Mouse (Mus musculus) liver, embryonic 11.5 days (tissue): Measurements from ENCODE around the gene Eva1b. TPM values are rescaled to one million over a fixed set of nuclear protein-coding genes. Genes with fewer than 3 reads are reported as not detected.

Source experiments
- ATAC-seq: fragments of 200-750 bp; cut with Nextera tagmentation; replicated peaks from 2 replicates; pipeline ENCODE4 v1.8.0; 2017; ENCODE audit warnings: moderate number of reproducible peaks, mild to moderate bottlenecking, moderate TSS enrichment, moderate library complexity; ENCODE audit not compliant: low FRiP score
- DNase-seq: peaks from one replicate; pipeline ENCODE4 v3.0.0-alpha.2; 2017; ENCODE audit warnings: low spot score
- H3K27ac ChIP-seq: fragments of 300-500 bp; sonication (generic); 2 replicates; pipeline ENCODE4 v1.5.1; 2014; ENCODE audit warnings: mild to moderate bottlenecking, low read depth, low read length, control low read depth
- H3K27me3 ChIP-seq: fragments of 300-500 bp; sonication (generic); replicated peaks from 2 replicates; pipeline ENCODE4 v1.6.1; 2014; ENCODE audit warnings: low read length, mixed read lengths; ENCODE audit not compliant: control insufficient read depth, insufficient read depth
- H3K36me3 ChIP-seq: fragments of 300-500 bp; sonication (generic); 2 replicates; pipeline ENCODE4 v1.6.1; 2014; ENCODE audit warnings: mild to moderate bottlenecking, low read length, moderate library complexity, mixed read lengths; ENCODE audit not compliant: control insufficient read depth, insufficient read depth
- H3K4me1 ChIP-seq: fragments of 300-500 bp; sonication (generic); replicated peaks from 2 replicates; pipeline ENCODE4 v1.6.1; 2014; ENCODE audit warnings: low read length, mixed read lengths; ENCODE audit not compliant: control insufficient read depth, insufficient read depth
- H3K4me2 ChIP-seq: fragments of 300-500 bp; sonication (generic); 2 replicates; pipeline ENCODE4 v1.6.1; 2014; ENCODE audit warnings: mild to moderate bottlenecking, control low read depth, moderate library complexity
- H3K4me3 ChIP-seq: fragments of 300-500 bp; sonication (generic); 2 replicates; pipeline ENCODE4 v1.5.1; 2014; ENCODE audit warnings: low read depth, low read length, control low read depth
- H3K9ac ChIP-seq: fragments of 300-500 bp; sonication (generic); 2 replicates; pipeline ENCODE4 v1.6.1; 2014; ENCODE audit warnings: low read depth, low read length, control low read depth
- H3K9me3 ChIP-seq: fragments of 300-500 bp; sonication (generic); 2 replicates; pipeline ENCODE4 v1.6.1; 2016; ENCODE audit warnings: low read length, inconsistent platforms, mixed read lengths; ENCODE audit not compliant: control insufficient read depth
- WGBS: fragments of 180-500 bp; shearing (Covaris S2); extraction: QIAGEN DNeasy Blood & Tissue Kit; methylation state at CpG from one replicate; pipeline ENCODE4 v1.1.7; 2014; 5-methylcytosine and 5-hydroxymethylcytosine counted together
- polyA plus RNA-seq: library from polyadenylated mRNA; unstranded; fragments of >200 nt; fragmentation: Nextera tagmentation; extraction: Ambion mirVana; gene quantifications from 2 replicates; pipeline ENCODE4 v1.2.1, GENCODE M21; 2014

The Eva1b gene
- polyA plus RNA-seq, 1 experiment from 2014 or later: 28.1 TPM

DNA sequence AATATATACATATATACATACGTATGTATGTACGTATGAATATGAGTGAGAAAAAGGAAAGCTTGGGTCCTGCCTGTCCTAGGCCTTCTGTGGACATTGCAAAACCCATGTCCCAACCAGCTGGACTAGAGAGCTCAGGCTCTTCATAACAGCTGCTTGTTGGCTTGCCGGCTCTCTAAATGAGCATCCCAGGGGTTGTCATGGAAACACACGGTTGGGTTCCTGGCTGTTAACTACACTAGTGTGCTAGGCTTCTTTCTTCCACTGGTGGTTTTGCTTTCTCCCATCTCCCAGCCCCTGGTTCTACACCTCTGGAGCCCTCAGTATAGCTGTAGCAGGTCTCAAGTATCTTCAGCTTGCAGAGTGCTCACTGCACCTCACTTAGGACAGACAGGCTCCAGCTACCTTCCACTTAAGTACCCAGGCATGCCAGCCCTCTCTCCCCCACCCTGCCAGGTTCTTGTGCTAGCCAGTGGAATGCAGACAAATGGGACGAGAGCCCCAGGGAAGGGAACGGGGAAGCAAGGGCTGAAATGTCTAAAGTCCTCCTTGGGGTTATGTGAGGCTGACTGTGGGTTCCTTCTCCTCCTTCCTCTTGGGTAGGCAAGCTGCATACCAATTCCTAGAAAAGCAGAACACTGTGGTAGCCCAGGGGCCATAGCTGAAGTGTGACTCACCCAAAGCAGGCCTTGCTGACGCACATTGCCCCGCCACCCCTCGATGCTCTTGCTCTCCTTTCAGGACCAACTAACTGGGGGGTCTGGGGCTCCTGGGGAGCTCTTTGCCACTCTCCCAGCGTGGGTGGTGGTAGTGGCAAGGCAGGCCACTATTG lies 16.0 kb upstream of the Eva1b start:
- Histone ChIP-seq H3K4me3 (no peak overlapping the region), H3K27ac (no peak overlapping the region), H3K27me3 (no peaks in the 10 kb centered on the region), H3K36me3 (peaks cover 3% of the 10 kb centered on the region; the same call in 1 of the 2 replicates), H3K9ac (no peak overlapping the region), H3K4me2 (no peak overlapping the region), H3K9me3 (no peaks in the 10 kb centered on the region), H3K4me1 (peaks cover 5% of the 10 kb centered on the region; the same call in 1 of the 2 replicates)
- no peak for DNase-seq
- no peak for ATAC-seq
- WGBS: 62% methylated on average over 10 of the region's 10 CpGs

DNA sequence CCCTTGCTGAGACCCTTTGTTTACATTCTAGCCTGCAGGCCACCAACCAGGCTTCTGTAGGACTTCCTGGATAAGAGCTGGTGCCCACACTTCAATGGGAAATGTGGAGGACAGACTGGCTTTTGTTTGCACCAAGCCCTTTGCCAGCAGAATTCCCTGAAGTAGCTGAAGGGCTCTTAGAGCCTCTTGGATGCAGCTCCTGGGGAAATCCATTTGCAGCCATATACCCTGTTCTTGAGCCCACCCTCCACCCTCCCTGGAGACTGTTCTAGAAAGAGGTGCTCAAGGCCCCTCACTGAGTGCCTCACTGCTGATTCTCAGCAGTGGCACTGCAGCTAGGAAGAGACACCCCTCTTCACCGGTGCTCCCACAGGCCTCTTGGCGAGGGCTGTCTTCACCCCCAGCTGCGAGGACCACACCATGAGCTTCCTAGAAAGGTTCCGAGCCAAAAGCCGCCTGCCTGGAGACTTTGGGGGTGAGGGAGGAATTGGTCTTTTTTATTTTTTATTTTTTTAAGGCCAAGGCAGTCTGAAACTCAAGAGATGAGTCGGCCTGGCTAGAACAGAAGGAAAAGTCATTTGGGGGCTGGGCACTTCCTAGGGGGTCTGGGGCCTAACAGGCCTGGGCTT lies 14.8 kb upstream of the Eva1b start:
- peaks cover 6% of the 10 kb centered on the region for H3K36me3 ChIP-seq
- ATAC-seq (no peak), DNase-seq (no peak)
- WGBS: 85% methylated on average over 6 of the region's 6 CpGs
- H3K4me1 ChIP-seq: peaks cover 5% of the 10 kb centered on the region; the same call in 1 of the 2 replicates
- H3K9ac ChIP-seq: no peak overlapping the region
- H3K27me3 ChIP-seq: no peaks in the 10 kb centered on the region
- no peak overlapping the region for H3K4me3 ChIP-seq
- H3K4me2 ChIP-seq: no peak overlapping the region
- no peak overlapping the region for H3K27ac ChIP-seq
- no peaks in the 10 kb centered on the region for H3K9me3 ChIP-seq

DNA sequence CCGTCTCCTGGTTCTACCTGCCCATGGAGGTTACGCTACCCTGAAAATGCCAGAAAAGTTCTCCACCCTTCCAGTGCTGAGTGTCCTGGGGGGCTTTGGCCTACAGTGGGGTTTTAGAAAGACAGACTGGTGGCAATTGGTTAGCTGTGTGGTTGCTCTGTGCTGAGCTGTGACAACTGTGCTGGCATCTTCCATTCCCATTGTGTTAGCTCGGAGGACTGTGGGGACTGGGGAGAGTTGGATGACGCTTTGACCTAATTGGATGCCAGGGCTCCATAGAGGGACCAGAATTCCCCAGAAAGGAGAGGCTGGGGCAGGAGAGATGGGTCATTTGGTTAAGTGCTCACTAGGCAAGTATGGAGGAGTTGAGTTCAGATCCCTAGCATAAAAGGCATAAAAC lies 13.3 kb upstream of the Eva1b start:
- ATAC-seq: no peak
- H3K36me3 ChIP-seq: peaks cover 10% of the 10 kb centered on the region

DNA sequence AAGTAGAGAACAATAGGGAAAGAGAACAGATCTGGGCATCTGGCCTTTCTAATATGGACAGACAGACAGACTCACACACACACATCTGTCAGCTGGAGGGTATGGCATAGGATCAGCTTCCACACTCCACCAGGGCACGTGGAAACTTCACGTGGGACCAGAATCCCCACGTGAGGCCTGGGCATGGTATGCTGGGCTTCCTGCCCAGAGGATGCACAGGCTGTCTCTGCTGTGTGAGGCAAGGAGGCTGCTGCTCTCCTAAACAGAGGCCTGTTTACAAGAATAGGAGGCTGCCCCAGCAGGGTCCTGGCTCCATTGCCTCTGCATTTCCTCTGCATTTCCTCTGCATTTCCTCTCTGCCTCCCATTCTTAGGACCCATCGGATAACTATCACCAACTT lies 12.9 kb upstream of the Eva1b start:
- H3K36me3 ChIP-seq: peaks cover 10% of the 10 kb centered on the region
- H3K4me1 ChIP-seq: peaks cover 5% of the 10 kb centered on the region; the same call in 1 of the 2 replicates
- H3K9me3 ChIP-seq: no peaks in the 10 kb centered on the region
- no peak overlapping the region for H3K9ac ChIP-seq
- no peak overlapping the region for H3K4me2 ChIP-seq
- ATAC-seq: no peak
- H3K27me3 ChIP-seq: no peaks in the 10 kb centered on the region
- WGBS: 78% methylated on average over 4 of the region's 4 CpGs
- no peak overlapping the region for H3K4me3 ChIP-seq
- H3K27ac ChIP-seq: no peak overlapping the region
- no peak for DNase-seq

More for the DNA sequence above, 13.3 kb upstream of the Eva1b start:
- no peaks in the 10 kb centered on the region for H3K9me3 ChIP-seq
- no peak overlapping the region for H3K9ac ChIP-seq
- H3K4me1 ChIP-seq: peaks cover 5% of the 10 kb centered on the region; the same call in 1 of the 2 replicates
- no peak overlapping the region for H3K27ac ChIP-seq
- 98% methylated on average over 4 of the region's 4 CpGs for WGBS
- no peaks in the 10 kb centered on the region for H3K27me3 ChIP-seq
- H3K4me2 ChIP-seq: no peak overlapping the region
- DNase-seq: no peak
- H3K4me3 ChIP-seq: no peak overlapping the region

DNA sequence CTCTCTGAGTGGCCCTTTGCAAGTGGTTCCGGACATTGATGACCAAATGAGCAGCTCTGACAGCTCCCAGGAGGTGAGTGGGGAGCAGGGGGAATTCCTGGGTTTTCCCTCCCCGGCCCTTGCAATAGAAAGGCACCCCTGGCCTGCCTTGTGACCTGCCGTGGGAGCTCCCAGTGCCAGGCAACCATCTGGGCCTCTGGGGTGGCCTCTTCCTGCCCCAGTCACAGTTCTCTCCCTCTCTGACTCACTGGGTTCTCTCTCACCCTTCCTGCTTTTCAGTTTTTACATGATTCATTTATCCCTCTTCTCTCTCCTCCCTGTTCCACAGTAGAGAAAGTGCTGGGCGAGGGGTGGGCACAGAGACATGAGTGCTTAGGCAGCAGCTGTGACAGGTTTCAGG lies 9.8 kb upstream of the Eva1b start:
- no peak overlapping the region for H3K4me2 ChIP-seq

DNA sequence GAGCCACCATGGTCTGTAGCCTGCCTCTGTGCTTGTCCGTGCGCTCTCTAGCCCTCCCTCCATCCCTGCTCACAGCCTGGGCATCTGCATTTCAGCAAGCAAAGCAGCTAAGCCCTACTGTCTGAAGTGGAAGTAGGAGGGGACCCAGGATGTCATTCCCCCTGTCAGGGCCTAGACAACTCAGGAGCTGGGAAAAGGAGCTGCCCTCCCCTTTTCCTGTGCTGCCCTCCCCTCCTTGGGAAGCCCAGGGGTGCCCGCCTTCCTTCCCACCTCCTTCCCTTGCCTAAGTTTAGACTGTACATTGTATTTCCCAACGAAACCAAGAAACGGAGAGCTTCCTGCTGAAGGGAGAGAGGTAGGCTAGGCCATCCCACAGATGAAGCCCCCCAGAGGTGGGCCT lies 6.5 kb upstream of the Eva1b start:
- ATAC-seq (0 out of 2 replicates have a peak, but pooled peaks have one; percentile 15), DNase-seq (no peak)
- H3K4me3 ChIP-seq: no peak overlapping the region
- H3K4me2 ChIP-seq: no peak overlapping the region
- H3K27me3 ChIP-seq: no peaks in the 10 kb centered on the region
- peaks cover 5% of the 10 kb centered on the region; the same call in 1 of the 2 replicates for H3K4me1 ChIP-seq
- WGBS: 64% methylated on average over 5 of the region's 5 CpGs
- peaks cover 10% of the 10 kb centered on the region for H3K36me3 ChIP-seq
- no peak overlapping the region for H3K27ac ChIP-seq
- H3K9me3 ChIP-seq: no peaks in the 10 kb centered on the region
- H3K9ac ChIP-seq: no peak overlapping the region

More for the DNA sequence above, 9.8 kb upstream of the Eva1b start:
- Histone ChIP-seq H3K9me3 (no peaks in the 10 kb centered on the region), H3K36me3 (peaks cover 10% of the 10 kb centered on the region), H3K9ac (no peak overlapping the region), H3K27ac (no peak overlapping the region), H3K27me3 (no peaks in the 10 kb centered on the region), H3K4me1 (peaks cover 6% of the 10 kb centered on the region; the same call in 1 of the 2 replicates), H3K4me3 (no peak overlapping the region)
- no peak for DNase-seq
- no peak for ATAC-seq
- 82% methylated on average over 4 of the region's 4 CpGs for WGBS

DNA sequence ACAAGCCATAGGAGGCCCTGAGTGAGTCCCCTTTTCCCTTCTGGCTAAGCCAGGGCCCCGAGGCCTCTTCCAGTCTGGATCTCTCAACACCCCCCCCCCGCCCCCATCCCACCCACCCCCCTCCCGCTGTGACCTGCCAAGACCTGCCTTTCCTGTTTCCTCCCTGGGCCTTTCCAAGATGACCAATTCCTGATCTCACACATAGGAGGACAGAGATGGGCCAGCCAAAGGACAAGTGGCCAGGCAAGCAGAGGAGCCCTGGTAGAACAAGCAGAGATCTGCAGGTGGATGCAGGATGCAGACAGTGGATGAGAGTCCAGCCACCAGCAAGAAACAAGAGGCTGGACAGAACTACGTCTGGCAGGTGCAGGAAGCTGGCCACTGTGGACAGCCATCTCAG lies 2.1 kb upstream of the Eva1b start:
- no peaks in the 10 kb centered on the region for H3K9me3 ChIP-seq
- H3K4me2 ChIP-seq: no peak overlapping the region
- no peak overlapping the region for H3K27ac ChIP-seq
- ATAC-seq (no peak), DNase-seq (no peak)
- H3K4me1 ChIP-seq: peaks cover 33% of the 10 kb centered on the region
- peaks cover 36% of the 10 kb centered on the region for H3K27me3 ChIP-seq
- WGBS: 40% methylated on average over 4 of the region's 4 CpGs
- no peak overlapping the region for H3K4me3 ChIP-seq
- H3K36me3 ChIP-seq: no peaks in the 10 kb centered on the region
- no peak overlapping the region for H3K9ac ChIP-seq

DNA sequence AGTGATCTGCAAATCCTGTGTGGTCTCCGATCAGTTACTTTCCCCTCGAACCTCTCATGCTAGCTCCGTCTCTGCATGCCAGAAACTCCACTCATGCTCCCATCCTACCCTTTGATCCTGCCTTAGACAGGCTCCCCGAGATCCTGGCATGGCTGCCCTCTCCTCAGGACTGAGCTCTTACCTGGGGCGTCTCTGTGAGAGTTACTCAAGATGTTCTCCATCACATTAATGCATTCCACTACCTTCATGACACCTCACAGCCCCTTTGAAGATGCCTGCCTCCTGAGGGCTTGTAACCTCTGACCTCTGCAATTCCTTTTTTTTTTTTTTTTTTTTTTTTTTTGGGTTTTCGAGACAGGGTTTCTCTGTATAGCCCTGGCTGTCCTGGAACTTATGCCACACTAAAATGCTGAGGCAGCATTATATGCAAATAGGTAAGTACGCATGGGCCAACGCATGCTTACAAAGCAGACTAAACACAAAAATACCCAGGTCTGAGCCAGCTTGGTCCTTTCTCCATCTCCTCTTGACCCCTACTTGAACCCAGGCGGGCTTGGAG lies 491 bp upstream of the Eva1b start:
- H3K4me3 ChIP-seq: no peak overlapping the region; the same call in 1 of the 2 replicates
- no peaks in the 10 kb centered on the region for H3K36me3 ChIP-seq
- peaks cover 38% of the 10 kb centered on the region for H3K4me1 ChIP-seq
- no peak overlapping the region for H3K9ac ChIP-seq
- H3K27me3 ChIP-seq: peaks cover 36% of the 10 kb centered on the region
- peak overlapping the region; percentile 87 for H3K27ac ChIP-seq
- H3K4me2 ChIP-seq: peak overlapping the region; percentile 57
- no peak for ATAC-seq
- WGBS: 46% methylated on average over 9 of the region's 9 CpGs
- no peaks in the 10 kb centered on the region for H3K9me3 ChIP-seq
- no peak for DNase-seq
